Mouse (Mus musculus): ENCODE data around the gene Col6a5. TPM values are rescaled to one million over a fixed set of nuclear protein-coding genes. Genes with fewer than 3 reads are reported as not detected.
"Not testable (repeated sequence)": the region's sequence is repeated elsewhere in the genome, so short reads cannot be mapped to it uniquely, and the experiment has no call there.

Gene Col6a5
- polyA plus RNA-seq, 1 experiment from 2014 or later: 0.07 TPM

DNA sequence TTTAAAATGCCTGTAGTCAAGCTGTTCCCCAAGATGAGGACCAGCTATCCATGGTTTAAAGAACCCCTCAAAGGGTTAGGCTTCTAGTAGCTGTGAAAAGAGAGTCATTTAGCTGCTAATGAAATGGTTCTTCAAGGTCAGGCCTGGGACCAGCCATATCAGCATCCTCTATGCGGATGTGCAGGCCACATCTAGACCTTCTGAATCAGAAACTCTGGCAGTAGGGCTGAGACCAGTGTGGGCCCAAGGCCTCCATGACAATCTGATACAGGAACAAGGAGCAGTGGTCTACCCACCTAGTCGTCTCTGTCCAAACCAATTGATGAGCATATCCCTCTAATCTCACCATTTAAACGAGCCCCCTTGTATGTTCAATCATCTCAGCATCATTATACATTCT is 109.4 kb downstream of the Col6a5 start:
- Histone ChIP-seq H3K9me3 (peaks cover 7% of the 10 kb centered on the region; the same call in 1 of the 2 replicates), H3K36me3 (no peaks in the 10 kb centered on the region), H3K9ac (no peak overlapping the region), H3K4me3 (no peak overlapping the region), H3K27me3 (replicated peaks) (0 out of 2 replicates have a peak, but pooled peaks cover 3% of the 10 kb centered on the region), H3K27ac (replicated peaks) (no peak overlapping the region), H3K4me2 (no peak overlapping the region), H3K4me1 (0 out of 2 replicates have a peak, but pooled peaks cover 6% of the 10 kb centered on the region)
- 72% methylated on average over 3 of the region's 3 CpGs for WGBS
- ATAC-seq (ENCODE audit: extremely low read depth, insufficient number of reproducible peaks, low FRiP score, low TSS enrichment): no peak

- Histone ChIP-seq H3K9ac (no peak overlapping the region), H3K4me1 (0 out of 2 replicates have a peak, but pooled peaks cover 6% of the 10 kb centered on the region), H3K27me3 (replicated peaks) (no peaks in the 10 kb centered on the region), H3K36me3 (no peaks in the 10 kb centered on the region), H3K4me3 (no peak overlapping the region), H3K27ac (replicated peaks) (no peak overlapping the region), H3K4me2 (no peak overlapping the region), H3K9me3 (peaks cover 7% of the 10 kb centered on the region; the same call in 1 of the 2 replicates)
- no peak for ATAC-seq (ENCODE audit: extremely low read depth, insufficient number of reproducible peaks, low FRiP score, low TSS enrichment)
- WGBS: 67% methylated on average over 4 of the region's 4 CpGs
Observed at GRCm38 (mm10) chr9:105848396-105848795, 112.0 kb downstream of the Col6a5 start.

- ATAC-seq (ENCODE audit: extremely low read depth, insufficient number of reproducible peaks, low FRiP score, low TSS enrichment): no peak
- Histone ChIP-seq H3K27me3 (replicated peaks) (no peaks in the 10 kb centered on the region), H3K4me2 (no peak overlapping the region), H3K4me1 (peaks cover 6% of the 10 kb centered on the region; the same call in 1 of the 2 replicates), H3K36me3 (no peaks in the 10 kb centered on the region), H3K9ac (no peak overlapping the region), H3K27ac (replicated peaks) (no peak overlapping the region), H3K9me3 (peaks cover 7% of the 10 kb centered on the region; the same call in 1 of the 2 replicates), H3K4me3 (no peak overlapping the region)
- 62% methylated on average over 5 of the region's 5 CpGs for WGBS
Observed at GRCm38 (mm10) chr9:105847261-105847660, 113.2 kb downstream of the Col6a5 start.

GRCm38 (mm10) chr9:105841386-105841785 is 119.1 kb downstream of the Col6a5 start:
- ATAC-seq (ENCODE audit: extremely low read depth, insufficient number of reproducible peaks, low FRiP score, low TSS enrichment); H3K27ac ChIP-seq (replicated peaks); H3K27me3 ChIP-seq (replicated peaks); H3K36me3 ChIP-seq; H3K4me2 ChIP-seq; H3K4me1 ChIP-seq; H3K9ac ChIP-seq; H3K4me3 ChIP-seq; H3K9me3 ChIP-seq: not testable (repeated sequence)
- WGBS: 47% methylated on average over 5 of the region's 5 CpGs

GRCm38 (mm10) chr9:105839147-105839515 is 121.3 kb downstream of the Col6a5 start:
- H3K27me3 ChIP-seq (replicated peaks): no peaks in the 10 kb centered on the region
- H3K27ac ChIP-seq (replicated peaks): no peak overlapping the region
- no peaks in the 10 kb centered on the region for H3K36me3 ChIP-seq
- 73% methylated on average over 5 of the region's 5 CpGs for WGBS
- H3K4me1 ChIP-seq: peaks cover 29% of the 10 kb centered on the region
- no peak overlapping the region for H3K4me2 ChIP-seq
- no peak for ATAC-seq (ENCODE audit: extremely low read depth, insufficient number of reproducible peaks, low FRiP score, low TSS enrichment)
- H3K9me3 ChIP-seq: no peaks in the 10 kb centered on the region
- no peak overlapping the region for H3K9ac ChIP-seq
- no peak overlapping the region for H3K4me3 ChIP-seq

GRCm38 (mm10) chr9:105838396-105839146 is 121.9 kb downstream of the Col6a5 start:
- H3K36me3 ChIP-seq: no peaks in the 10 kb centered on the region
- 83% methylated on average over 4 of the region's 4 CpGs for WGBS
- H3K27ac ChIP-seq (replicated peaks): no peak overlapping the region
- no peak for ATAC-seq (ENCODE audit: extremely low read depth, insufficient number of reproducible peaks, low FRiP score, low TSS enrichment)
- no peaks in the 10 kb centered on the region for H3K27me3 ChIP-seq (replicated peaks)
- no peaks in the 10 kb centered on the region for H3K9me3 ChIP-seq
- no peak overlapping the region for H3K4me2 ChIP-seq
- no peak overlapping the region for H3K4me3 ChIP-seq
- peaks cover 33% of the 10 kb centered on the region for H3K4me1 ChIP-seq
- H3K9ac ChIP-seq: no peak overlapping the region

DNA sequence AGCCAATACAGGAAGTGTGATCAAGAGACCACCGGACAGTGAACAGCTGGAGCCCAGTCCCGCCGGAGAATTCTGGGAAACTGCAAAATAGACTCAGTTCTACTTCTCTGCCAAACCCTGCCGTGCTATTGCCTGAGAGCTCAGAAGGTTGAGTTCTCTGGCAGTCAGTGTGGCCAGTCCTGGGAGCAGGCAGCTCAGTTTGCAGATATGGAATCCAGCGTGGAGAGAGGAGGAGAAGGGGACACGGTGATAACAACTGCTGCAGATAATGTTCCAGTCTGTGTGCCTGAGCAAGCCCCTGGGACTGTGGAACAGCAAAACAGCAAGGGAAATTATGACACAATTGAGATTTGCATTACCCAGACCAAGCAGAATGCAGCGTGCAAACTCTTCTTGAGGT is 124.9 kb downstream of the Col6a5 start:
- peak overlapping the region; percentile 85 for H3K27ac ChIP-seq (replicated peaks)
- peak overlapping the region; percentile 56 for H3K4me2 ChIP-seq
- ATAC-seq (ENCODE audit: extremely low read depth, insufficient number of reproducible peaks, low FRiP score, low TSS enrichment): peak; percentile 44; the same call in 1 of the 2 replicates
- peaks cover 26% of the 10 kb centered on the region for H3K4me1 ChIP-seq
- H3K9ac ChIP-seq: peak overlapping the region; percentile 67
- H3K9me3 ChIP-seq: no peaks in the 10 kb centered on the region
- 24% methylated on average over 7 of the region's 7 CpGs for WGBS
- H3K4me3 ChIP-seq: peak overlapping the region; percentile 13; the same call in 1 of the 2 replicates
- no peaks in the 10 kb centered on the region for H3K27me3 ChIP-seq (replicated peaks)
- H3K36me3 ChIP-seq: no peaks in the 10 kb centered on the region

DNA sequence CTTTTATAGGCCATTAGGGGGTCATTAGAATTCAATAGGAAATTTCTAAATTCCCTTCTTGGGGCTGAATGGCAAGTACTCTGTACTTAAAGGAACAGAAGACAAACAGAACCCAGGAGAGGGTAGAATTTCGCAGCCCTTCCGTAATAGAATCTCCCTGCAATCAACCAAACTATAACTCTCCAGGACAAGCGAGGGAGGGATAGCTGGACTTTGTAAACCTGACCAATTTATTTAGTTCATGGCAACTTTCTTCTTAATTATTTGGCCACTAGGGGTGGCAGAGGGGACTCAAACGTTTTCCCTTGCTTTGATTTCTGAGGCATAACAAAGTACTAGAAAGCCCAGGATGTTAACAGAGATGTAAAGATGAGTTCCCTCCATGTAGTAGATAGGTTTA is 125.6 kb downstream of the Col6a5 start:
- ATAC-seq (ENCODE audit: extremely low read depth, insufficient number of reproducible peaks, low FRiP score, low TSS enrichment): no peak
- H3K4me1 ChIP-seq: peaks cover 26% of the 10 kb centered on the region
- no peaks in the 10 kb centered on the region for H3K9me3 ChIP-seq
- peak overlapping the region; percentile 85 for H3K27ac ChIP-seq (replicated peaks)
- no peaks in the 10 kb centered on the region for H3K36me3 ChIP-seq
- H3K4me2 ChIP-seq: peak overlapping the region; percentile 56; the same call in 1 of the 2 replicates
- H3K27me3 ChIP-seq (replicated peaks): no peaks in the 10 kb centered on the region
- H3K9ac ChIP-seq: no peak overlapping the region
- no peak overlapping the region for H3K4me3 ChIP-seq
- 45% methylated on average over 4 of the region's 4 CpGs for WGBS

DNA sequence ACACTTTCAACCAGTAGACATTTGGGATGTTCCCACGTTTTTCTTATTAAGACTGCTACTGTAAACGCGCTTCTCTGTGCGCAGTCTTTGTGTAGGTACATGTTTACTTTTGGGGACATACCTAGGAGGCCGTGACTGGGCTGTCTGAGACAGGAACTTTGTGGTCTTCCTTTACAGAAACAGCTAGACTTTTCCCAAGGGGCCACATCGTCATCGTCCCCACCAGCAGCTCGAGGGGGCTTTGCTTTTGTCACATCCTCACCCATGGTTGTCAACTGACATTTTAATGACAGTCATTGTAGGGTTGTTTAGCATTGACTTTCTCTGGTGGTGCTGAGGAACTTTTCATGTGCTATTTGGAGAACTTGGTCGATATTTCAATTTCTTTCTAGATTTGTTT is 129.2 kb downstream of the Col6a5 start:
- Histone ChIP-seq H3K9ac (no peak overlapping the region), H3K27me3 (replicated peaks) (peaks cover 20% of the 10 kb centered on the region), H3K4me1 (peaks cover 32% of the 10 kb centered on the region), H3K4me2 (no peak overlapping the region), H3K4me3 (no peak overlapping the region), H3K36me3 (no peaks in the 10 kb centered on the region), H3K27ac (replicated peaks) (no peak overlapping the region), H3K9me3 (no peaks in the 10 kb centered on the region)
- ATAC-seq (ENCODE audit: extremely low read depth, insufficient number of reproducible peaks, low FRiP score, low TSS enrichment): no peak
- WGBS: 77% methylated on average over 9 of the region's 9 CpGs

- peak within 1 kb of the TSS; percentile 60 for H3K9ac ChIP-seq
Observed at GRCm38 (mm10) chr9:105827791-105828385, 132.6 kb downstream of the Col6a5 start, which contains the start of gene Col6a6. Gene Col6a6 (minus strand): TSS chr9:105828160.

GRCm38 (mm10) chr9:105827076-105827647 is 133.3 kb downstream of the Col6a5 start:
- Histone ChIP-seq H3K4me2 (peak overlapping the region; percentile 65), H3K27ac (replicated peaks) (no peak overlapping the region)

More at GRCm38 (mm10) chr9:105827791-105828385, 132.6 kb downstream of the Col6a5 start, which contains the start of gene Col6a6:
- Histone ChIP-seq H3K4me3 (peak within 1 kb of the TSS; percentile 40), H3K4me1 (peaks cover 9% of the 10 kb centered on the region; the same call in 1 of the 2 replicates), H3K9me3 (no peaks in the 10 kb centered on the region), H3K36me3 (no peaks in the 10 kb centered on the region), H3K4me2 (peak within 1 kb of the TSS; percentile 65), H3K27me3 (replicated peaks) (peaks cover 20% of the 10 kb centered on the region), H3K27ac (replicated peaks) (0 out of 2 replicates have a peak within 1 kb of the TSS, but pooled peaks have one; percentile 8)
- no peak for ATAC-seq (ENCODE audit: extremely low read depth, insufficient number of reproducible peaks, low FRiP score, low TSS enrichment)
- 16% methylated on average over 20 of the region's 20 CpGs for WGBS

More at GRCm38 (mm10) chr9:105827076-105827647, 133.3 kb downstream of the Col6a5 start:
- 57% methylated on average over 8 of the region's 8 CpGs for WGBS
- H3K27me3 ChIP-seq (replicated peaks): peaks cover 20% of the 10 kb centered on the region
- H3K4me1 ChIP-seq: peaks cover 9% of the 10 kb centered on the region; the same call in 1 of the 2 replicates
- H3K4me3 ChIP-seq: 0 out of 2 replicates have a peak overlapping the region, but pooled peaks have one; percentile 8
- ATAC-seq (ENCODE audit: extremely low read depth, insufficient number of reproducible peaks, low FRiP score, low TSS enrichment): no peak
- H3K9me3 ChIP-seq: no peaks in the 10 kb centered on the region
- no peaks in the 10 kb centered on the region for H3K36me3 ChIP-seq
- no peak overlapping the region for H3K9ac ChIP-seq

Data from heart, embryonic 13.5 days (tissue).